Mouse (Mus musculus): ENCODE measurements at regions not wholly inside any gene's neighbourhood (a gene's known extent, or its start where the extent isn't known, plus 50 kb on each side); places are given as distances from the start of the nearest gene placed in this dataset.

- TF ChIP-seq GATA1 (IDR thresholded peaks at IDR 0.05; ENCODE audit: low read length), result no peak
These were observed 253.5 kb upstream of the Atp2b1 start for GRCm38 (mm10) chr10:98660747-98661146.

GRCm38 (mm10) chr10:98665936-98666505, 248.2 kb upstream of the Atp2b1 start:
- no peak for TF ChIP-seq GATA1 (IDR thresholded peaks at IDR 0.05; ENCODE audit: low read length)

DNA sequence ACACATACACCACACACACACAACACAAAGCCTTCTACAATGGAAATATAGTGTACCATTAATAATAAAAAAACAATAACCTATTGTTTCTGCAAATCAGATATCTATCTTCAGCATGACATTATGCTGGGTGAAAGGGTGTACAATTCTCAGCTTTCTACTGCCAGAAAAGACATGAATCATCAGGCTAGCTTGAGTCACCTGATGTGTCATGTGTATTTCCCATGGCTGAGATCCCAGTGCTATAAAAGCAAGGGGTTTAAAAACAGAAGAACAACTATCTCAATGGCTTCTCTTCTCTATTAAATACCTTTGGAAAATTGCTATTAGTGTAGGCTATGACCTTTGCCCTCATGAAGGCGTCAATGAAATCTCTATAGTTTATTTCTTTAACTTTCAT, 246.5 kb upstream of the Atp2b1 start:
- no peak for TF ChIP-seq GATA1 (IDR thresholded peaks at IDR 0.05; ENCODE audit: low read length)

DNA sequence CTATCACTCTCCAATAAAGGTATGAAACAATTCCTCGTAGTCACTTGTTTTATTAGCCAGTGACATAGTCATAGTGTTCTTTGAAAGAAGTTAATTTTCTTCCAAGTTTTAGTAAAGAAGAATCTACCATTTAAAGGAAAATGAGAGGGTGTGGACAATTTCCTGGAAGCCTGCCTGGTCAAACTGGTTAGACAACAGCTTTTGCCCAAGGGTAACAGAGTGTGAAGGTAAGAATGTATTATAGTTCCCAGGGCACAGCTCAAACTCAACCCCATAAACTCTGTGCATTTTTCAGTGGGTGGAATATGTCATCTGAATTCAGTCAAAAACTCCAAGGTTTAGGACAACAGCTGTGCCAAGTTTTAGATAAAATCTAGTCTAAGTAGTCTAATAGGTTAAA, 240.1 kb upstream of the Atp2b1 start:
- no peak for TF ChIP-seq GATA1 (IDR thresholded peaks at IDR 0.05; ENCODE audit: low read length)

DNA sequence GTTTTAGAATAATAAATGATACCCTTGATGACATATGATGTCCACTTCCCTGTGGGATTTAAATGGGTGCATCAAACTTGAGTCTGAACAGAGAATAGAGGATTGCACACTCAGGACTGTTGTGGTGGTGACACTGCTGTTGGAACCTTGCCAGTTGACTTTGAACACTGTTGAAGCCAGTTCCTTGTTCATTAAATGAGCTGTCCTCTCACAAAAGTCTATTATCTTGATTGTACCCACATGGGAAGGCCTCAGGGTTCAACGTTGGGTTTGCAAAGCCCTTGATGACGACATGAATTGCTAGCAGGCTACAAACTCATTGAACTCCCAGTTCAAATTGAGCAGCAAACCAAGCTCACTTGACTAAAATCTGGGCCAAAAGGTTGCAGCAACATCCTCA, 237.3 kb upstream of the Atp2b1 start:
- TF ChIP-seq GATA1 (IDR thresholded peaks at IDR 0.05; ENCODE audit: low read length), result no peak

DNA sequence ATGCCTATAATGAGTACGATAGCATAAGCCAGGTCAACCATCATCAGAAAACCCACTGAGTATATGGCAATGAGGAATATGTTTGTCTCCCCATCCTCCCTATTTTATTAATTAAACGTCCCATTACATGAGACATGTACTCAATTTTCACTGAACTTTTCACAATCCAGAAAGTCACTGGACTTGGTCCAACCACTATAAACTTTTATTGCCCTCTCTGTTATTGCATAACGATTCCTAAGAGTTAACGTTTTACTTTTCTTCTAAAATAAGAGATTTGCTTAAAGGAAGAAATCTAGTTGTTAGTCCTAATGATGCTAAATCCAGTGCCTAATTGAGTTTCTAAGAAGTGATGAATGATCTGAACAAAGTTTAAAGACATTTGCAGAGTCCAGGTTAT, 236.0 kb upstream of the Atp2b1 start:
- TF ChIP-seq GATA1 (IDR thresholded peaks at IDR 0.05; ENCODE audit: low read length), result no peak

DNA sequence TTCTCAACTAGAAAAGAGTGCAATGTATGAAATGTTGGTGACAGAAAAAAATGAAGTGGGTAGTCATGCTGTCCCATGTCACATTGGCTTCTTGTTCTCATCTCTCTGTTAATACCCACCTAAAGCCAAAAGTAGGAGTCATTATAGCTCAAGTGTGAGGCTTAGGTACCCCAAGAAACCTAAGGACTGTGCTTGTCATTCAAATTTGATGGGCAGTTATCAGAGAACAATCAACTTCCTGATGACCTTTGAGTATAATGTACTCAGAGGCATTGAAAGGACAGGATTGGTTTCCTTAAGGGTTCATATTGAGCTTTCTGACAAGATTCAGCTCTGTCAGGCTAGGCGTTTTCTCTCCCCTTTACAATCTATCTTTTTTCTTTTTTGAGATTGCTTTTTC, 231.8 kb upstream of the Atp2b1 start:
- no peak for TF ChIP-seq GATA1 (IDR thresholded peaks at IDR 0.05; ENCODE audit: low read length)

DNA sequence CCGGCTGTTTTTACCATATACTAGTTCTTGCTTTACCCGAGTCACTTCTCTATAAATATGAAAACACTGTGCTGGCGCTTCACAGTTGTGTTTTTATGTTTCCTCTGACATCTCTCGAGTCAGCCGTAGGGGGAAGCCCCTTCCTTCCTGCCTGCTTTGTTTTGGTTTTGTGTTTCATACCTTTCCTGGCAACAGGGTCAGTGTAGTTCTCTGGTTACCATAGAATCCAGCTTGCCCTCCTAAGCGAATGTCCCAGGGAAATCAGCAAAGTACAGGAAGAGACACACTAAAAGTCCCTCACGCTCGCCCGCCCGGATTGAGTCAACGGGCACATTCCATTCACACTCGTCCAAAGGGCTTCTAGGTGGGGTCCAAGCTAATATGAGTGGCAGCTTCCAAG, 230.0 kb upstream of the Atp2b1 start:
- no peak for TF ChIP-seq GATA1 (IDR thresholded peaks at IDR 0.05; ENCODE audit: low read length)

GRCm38 (mm10) chr10:98684707-98685106, 229.5 kb upstream of the Atp2b1 start:
- no peak for TF ChIP-seq GATA1 (IDR thresholded peaks at IDR 0.05; ENCODE audit: low read length)

DNA sequence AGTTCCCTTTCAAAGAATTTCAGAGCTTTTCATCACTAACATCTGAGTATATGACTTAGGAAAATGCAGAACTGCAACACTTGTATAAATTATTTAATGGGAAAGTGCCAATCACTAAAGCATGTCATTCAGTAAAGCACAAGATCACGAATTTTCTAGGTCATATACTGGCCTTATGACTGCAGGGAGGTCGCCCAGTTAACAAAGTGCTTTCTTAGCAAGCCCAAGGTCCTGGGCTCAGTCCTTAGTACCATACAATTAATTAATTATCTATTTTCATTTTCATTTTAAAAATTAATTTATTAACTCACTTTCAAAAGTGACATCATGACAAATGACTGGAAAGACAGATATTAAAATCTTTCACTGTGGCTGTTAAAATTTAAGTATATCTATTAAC, 228.5 kb upstream of the Atp2b1 start:
- TF ChIP-seq GATA1 (IDR thresholded peaks at IDR 0.05; ENCODE audit: low read length), result no peak

- TF ChIP-seq GATA1 (IDR thresholded peaks at IDR 0.05; ENCODE audit: low read length), result no peak
These were observed 227.8 kb upstream of the Atp2b1 start for GRCm38 (mm10) chr10:98686370-98686769.

DNA sequence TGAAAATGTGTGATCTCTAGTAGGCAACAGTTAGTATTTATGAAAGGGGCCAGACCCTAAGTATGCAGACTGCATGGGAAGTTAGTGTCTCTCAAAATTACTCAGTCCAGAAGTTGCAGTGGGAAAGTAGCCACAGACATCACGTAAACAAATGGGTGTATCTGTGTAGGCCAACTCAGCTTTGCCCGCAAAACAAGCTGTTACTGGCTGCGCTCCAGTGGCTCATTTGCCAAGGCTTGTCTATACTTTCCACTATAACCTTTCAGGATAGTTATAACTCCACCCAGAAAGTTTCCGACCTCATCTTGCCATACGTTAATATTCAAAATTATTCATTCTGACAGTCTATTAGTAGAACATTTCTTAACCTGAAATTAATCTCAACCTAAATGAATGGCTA, 222.4 kb upstream of the Atp2b1 start:
- no peak for TF ChIP-seq GATA1 (IDR thresholded peaks at IDR 0.05; ENCODE audit: low read length)

- no peak for TF ChIP-seq GATA1 (IDR thresholded peaks at IDR 0.05; ENCODE audit: low read length)
These were observed 219.4 kb upstream of the Atp2b1 start for GRCm38 (mm10) chr10:98694690-98695370.

GRCm38 (mm10) chr10:98695371-98695725, 218.9 kb upstream of the Atp2b1 start:
- TF ChIP-seq GATA1 (IDR thresholded peaks at IDR 0.05; ENCODE audit: low read length), result no peak

GRCm38 (mm10) chr10:98697866-98698265, 216.3 kb upstream of the Atp2b1 start:
- TF ChIP-seq GATA1 (IDR thresholded peaks at IDR 0.05; ENCODE audit: low read length), result no peak

DNA sequence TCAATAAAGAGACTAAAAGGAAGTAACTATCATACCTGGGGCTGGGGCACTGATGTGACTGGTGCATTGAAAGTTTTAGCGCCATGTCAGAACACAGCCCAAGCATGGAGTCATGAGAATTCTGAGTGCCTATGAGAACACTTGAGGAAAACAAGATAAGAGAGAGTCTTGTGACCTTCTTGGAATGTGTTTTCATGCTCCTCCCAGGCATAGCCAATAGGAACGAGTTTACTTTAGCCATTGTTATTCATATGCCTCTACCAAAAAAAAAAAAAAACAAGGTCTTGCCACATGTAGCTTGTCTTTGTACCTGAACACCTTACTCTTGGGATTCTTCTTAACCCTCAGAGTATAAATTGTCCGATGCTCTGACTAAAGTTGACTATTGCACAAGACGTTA, 214.6 kb upstream of the Atp2b1 start:
- TF ChIP-seq GATA1 (IDR thresholded peaks at IDR 0.05; ENCODE audit: low read length), result no peak

DNA sequence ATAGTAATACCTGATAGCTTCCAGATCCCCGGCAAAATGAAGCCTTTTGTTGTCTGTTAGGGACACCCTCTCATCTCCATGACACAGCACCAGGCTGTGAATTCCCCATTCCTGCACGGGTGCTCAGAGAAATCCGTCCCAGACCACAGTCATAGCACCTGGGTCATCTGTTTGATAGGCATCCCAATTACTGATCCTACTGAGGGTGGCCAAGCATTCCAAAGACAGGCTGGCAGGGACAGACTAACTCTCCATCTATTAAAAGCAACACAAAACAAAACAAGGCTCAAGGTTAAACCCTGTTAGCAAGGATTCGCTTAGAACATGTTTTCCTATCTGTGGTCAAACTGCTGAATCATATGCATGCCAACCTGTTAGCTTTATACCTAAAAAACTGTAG, 213.8 kb upstream of the Atp2b1 start:
- TF ChIP-seq GATA1 (IDR thresholded peaks at IDR 0.05; ENCODE audit: low read length), result no peak

- no peak for TF ChIP-seq GATA1 (IDR thresholded peaks at IDR 0.05; ENCODE audit: low read length)
These were observed 212.9 kb upstream of the Atp2b1 start for GRCm38 (mm10) chr10:98701285-98701684.
